Mouse (Mus musculus): ENCODE measurements around the gene Comt. TPM values are rescaled to one million over a fixed set of nuclear protein-coding genes. Genes with fewer than 3 reads are reported as not detected.
A peak's percentile ranks its signal among the peaks of the same experiment; 100 is the strongest.

Comt gene
- polyA plus RNA-seq, 1 experiment from 2014 or later: 90.1 TPM

DNA sequence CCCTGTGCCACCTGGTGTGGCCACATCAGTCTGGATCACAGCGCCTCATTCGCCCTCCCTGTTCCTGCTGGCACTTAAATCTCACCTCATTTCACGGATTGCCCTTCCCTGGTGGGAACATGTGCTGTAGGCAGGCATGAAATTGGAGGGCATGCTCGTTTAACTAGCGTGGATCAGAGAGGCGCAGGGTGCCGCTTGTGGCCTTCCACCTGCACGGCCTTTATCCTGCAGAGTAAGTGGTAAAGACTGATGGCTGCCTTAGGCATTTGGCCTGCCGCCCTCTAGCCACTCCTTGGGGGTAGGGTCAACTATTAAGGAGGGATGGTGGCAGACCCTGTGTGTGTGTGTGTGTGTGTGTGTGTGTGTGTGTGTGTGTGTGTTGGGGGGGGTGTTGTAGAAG, 35.4 kb upstream of the Comt start:
- Histone ChIP-seq H3K27ac (ENCODE audit: low read depth, low read length) (no peak overlapping the region), H3K27me3 (ENCODE audit: control insufficient read depth, insufficient read depth, low read length) (no peaks in the 10 kb centered on the region; the same call in 1 of the 2 replicates), H3K9me3 (replicated peaks; ENCODE audit: control insufficient read depth, low read length) (no peaks in the 10 kb centered on the region), H3K9ac (ENCODE audit: low read depth, low read length) (no peak overlapping the region), H3K36me3 (ENCODE audit: control insufficient read depth, insufficient read depth, low read length) (no peaks in the 10 kb centered on the region), H3K4me1 (ENCODE audit: control insufficient read depth, insufficient read depth, low read length) (peaks cover 20% of the 10 kb centered on the region), H3K4me2 (no peak overlapping the region), H3K4me3 (ENCODE audit: low read depth, low read length) (no peak overlapping the region)
- WGBS (ENCODE audit: insufficient replicate concordance): 77% methylated on average over 9 of the region's 9 CpGs
- no peak for ATAC-seq (replicated peaks; ENCODE audit: insufficient number of reproducible peaks, low FRiP score, low TSS enrichment)

DNA sequence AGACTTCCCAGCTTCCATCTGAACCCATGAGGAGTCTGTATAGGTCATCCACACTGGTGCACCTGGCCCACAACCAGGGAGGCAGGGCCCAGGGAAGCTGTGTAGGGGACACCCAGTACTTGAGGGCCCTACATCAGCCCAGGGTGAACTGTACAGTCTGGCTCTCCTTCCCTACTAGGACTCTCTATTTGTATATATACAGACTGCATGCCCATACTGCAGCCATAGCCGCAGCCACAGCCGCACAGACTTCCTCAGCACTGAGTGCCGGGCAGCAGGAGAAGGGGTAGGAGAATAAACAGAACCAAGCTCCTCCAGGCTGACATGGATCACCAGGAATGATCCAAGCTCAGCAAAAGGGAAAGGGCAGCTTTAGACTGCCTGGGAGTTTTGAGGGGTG, 34.2 kb upstream of the Comt start:
- no peak for ATAC-seq (replicated peaks; ENCODE audit: insufficient number of reproducible peaks, low FRiP score, low TSS enrichment)
- no peak overlapping the region for H3K27ac ChIP-seq (ENCODE audit: low read depth, low read length)
- WGBS (ENCODE audit: insufficient replicate concordance): 80% methylated on average over 3 of the region's 3 CpGs
- 0 out of 2 replicates have a peak, but pooled peaks cover 2% of the 10 kb centered on the region for H3K36me3 ChIP-seq (ENCODE audit: control insufficient read depth, insufficient read depth, low read length)
- no peak overlapping the region for H3K9ac ChIP-seq (ENCODE audit: low read depth, low read length)
- peaks cover 20% of the 10 kb centered on the region for H3K4me1 ChIP-seq (ENCODE audit: control insufficient read depth, insufficient read depth, low read length)
- H3K4me2 ChIP-seq: no peak overlapping the region
- no peaks in the 10 kb centered on the region; the same call in 1 of the 2 replicates for H3K27me3 ChIP-seq (ENCODE audit: control insufficient read depth, insufficient read depth, low read length)
- H3K4me3 ChIP-seq (ENCODE audit: low read depth, low read length): no peak overlapping the region
- H3K9me3 ChIP-seq (replicated peaks; ENCODE audit: control insufficient read depth, low read length): no peaks in the 10 kb centered on the region

GRCm38 (mm10) chr16:18459955-18460370, 33.3 kb upstream of the Comt start:
- Histone ChIP-seq H3K27me3 (ENCODE audit: control insufficient read depth, insufficient read depth, low read length) (no peaks in the 10 kb centered on the region; the same call in 1 of the 2 replicates), H3K9me3 (replicated peaks; ENCODE audit: control insufficient read depth, low read length) (no peaks in the 10 kb centered on the region), H3K4me3 (ENCODE audit: low read depth, low read length) (peak overlapping the region; percentile 16; the same call in 1 of the 2 replicates), H3K4me2 (peak overlapping the region; percentile 58), H3K9ac (ENCODE audit: low read depth, low read length) (no peak overlapping the region), H3K27ac (ENCODE audit: low read depth, low read length) (0 out of 2 replicates have a peak overlapping the region, but pooled peaks have one; percentile 15), H3K4me1 (ENCODE audit: control insufficient read depth, insufficient read depth, low read length) (peaks cover 20% of the 10 kb centered on the region), H3K36me3 (ENCODE audit: control insufficient read depth, insufficient read depth, low read length) (0 out of 2 replicates have a peak, but pooled peaks cover 2% of the 10 kb centered on the region)
- WGBS (ENCODE audit: insufficient replicate concordance): 4% methylated on average over 11 of the region's 11 CpGs
- ATAC-seq (replicated peaks; ENCODE audit: insufficient number of reproducible peaks, low FRiP score, low TSS enrichment): peak; percentile 55

DNA sequence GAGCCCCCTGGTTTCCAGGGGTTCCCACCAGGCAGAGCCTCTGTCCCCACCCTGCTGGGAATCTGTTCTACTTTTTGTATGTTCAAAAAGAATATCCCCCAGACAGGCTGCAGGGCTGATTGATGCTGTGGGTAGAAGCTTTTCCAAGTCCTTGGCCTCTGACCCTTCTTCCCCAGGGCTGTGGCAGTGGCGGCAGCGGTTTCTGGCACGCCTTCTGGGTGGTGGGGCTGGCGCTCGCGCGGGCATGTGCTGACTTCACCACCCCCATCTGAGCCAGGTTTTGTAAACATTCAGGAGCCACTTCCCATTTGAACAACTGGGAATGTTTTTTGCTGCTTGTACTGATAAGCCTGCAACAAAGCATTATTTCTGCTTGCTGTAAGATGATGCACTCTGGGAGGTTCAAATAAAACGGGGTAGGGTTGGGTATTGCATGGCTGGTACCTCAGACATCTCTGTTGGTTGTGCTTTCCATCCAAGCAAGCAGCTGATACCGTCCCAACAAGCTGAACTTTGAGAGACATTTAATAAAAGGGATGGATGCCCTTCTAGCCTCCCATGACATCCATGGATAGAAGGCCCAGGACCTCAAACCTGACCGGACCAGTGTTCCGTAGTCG, 32.8 kb upstream of the Comt start:
- Histone ChIP-seq H3K27me3 (ENCODE audit: control insufficient read depth, insufficient read depth, low read length) (no peaks in the 10 kb centered on the region; the same call in 1 of the 2 replicates), H3K36me3 (ENCODE audit: control insufficient read depth, insufficient read depth, low read length) (0 out of 2 replicates have a peak, but pooled peaks cover 2% of the 10 kb centered on the region), H3K9me3 (replicated peaks; ENCODE audit: control insufficient read depth, low read length) (no peaks in the 10 kb centered on the region), H3K4me2 (peak overlapping the region; percentile 58), H3K9ac (ENCODE audit: low read depth, low read length) (0 out of 2 replicates have a peak overlapping the region, but pooled peaks have one; percentile 34), H3K27ac (ENCODE audit: low read depth, low read length) (0 out of 2 replicates have a peak overlapping the region, but pooled peaks have one; percentile 15), H3K4me3 (ENCODE audit: low read depth, low read length) (peak overlapping the region; percentile 16; the same call in 1 of the 2 replicates), H3K4me1 (ENCODE audit: control insufficient read depth, insufficient read depth, low read length) (peaks cover 20% of the 10 kb centered on the region)
- 17% methylated on average over 12 of the region's 12 CpGs for WGBS (ENCODE audit: insufficient replicate concordance)
- no peak; the same call in 1 of the 2 replicates for ATAC-seq (replicated peaks; ENCODE audit: insufficient number of reproducible peaks, low FRiP score, low TSS enrichment)

- no peak overlapping the region for H3K27ac ChIP-seq (ENCODE audit: low read depth, low read length)
- H3K4me2 ChIP-seq: no peak overlapping the region
- no peak overlapping the region for H3K4me3 ChIP-seq (ENCODE audit: low read depth, low read length)
- H3K9ac ChIP-seq (ENCODE audit: low read depth, low read length): no peak overlapping the region
- 0 out of 2 replicates have a peak, but pooled peaks cover 2% of the 10 kb centered on the region for H3K36me3 ChIP-seq (ENCODE audit: control insufficient read depth, insufficient read depth, low read length)
- H3K27me3 ChIP-seq (ENCODE audit: control insufficient read depth, insufficient read depth, low read length): no peaks in the 10 kb centered on the region; the same call in 1 of the 2 replicates
- H3K4me1 ChIP-seq (ENCODE audit: control insufficient read depth, insufficient read depth, low read length): peaks cover 21% of the 10 kb centered on the region
- H3K9me3 ChIP-seq (replicated peaks; ENCODE audit: control insufficient read depth, low read length): no peaks in the 10 kb centered on the region
- ATAC-seq (replicated peaks; ENCODE audit: insufficient number of reproducible peaks, low FRiP score, low TSS enrichment): no peak
Measured at GRCm38 (mm10) chr16:18458661-18459060, 32.0 kb upstream of the Comt start.

DNA sequence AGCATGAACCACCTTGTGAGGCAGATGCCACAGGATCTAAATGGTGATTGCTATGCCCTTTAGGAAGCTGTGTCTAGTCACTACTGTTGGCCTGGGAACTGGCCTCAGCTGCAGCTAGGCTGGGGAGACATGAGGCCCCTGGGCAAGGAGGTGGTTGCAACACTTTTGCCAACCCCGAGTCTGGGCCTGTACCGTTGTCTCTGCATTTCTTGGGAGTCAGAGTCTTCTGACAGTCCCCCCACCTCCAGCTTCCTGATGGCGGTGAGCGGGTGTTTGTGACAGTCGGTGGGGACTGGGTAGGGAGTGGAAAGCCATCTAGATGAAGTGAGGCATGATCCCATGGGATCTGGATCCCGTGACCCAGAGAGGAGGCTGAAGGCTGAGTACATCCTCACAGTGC, 28.8 kb upstream of the Comt start:
- H3K27me3 ChIP-seq (ENCODE audit: control insufficient read depth, insufficient read depth, low read length): no peaks in the 10 kb centered on the region; the same call in 1 of the 2 replicates
- no peak overlapping the region for H3K9ac ChIP-seq (ENCODE audit: low read depth, low read length)
- 0 out of 2 replicates have a peak, but pooled peaks cover 2% of the 10 kb centered on the region for H3K36me3 ChIP-seq (ENCODE audit: control insufficient read depth, insufficient read depth, low read length)
- peaks cover 24% of the 10 kb centered on the region for H3K4me1 ChIP-seq (ENCODE audit: control insufficient read depth, insufficient read depth, low read length)
- H3K9me3 ChIP-seq (replicated peaks; ENCODE audit: control insufficient read depth, low read length): no peaks in the 10 kb centered on the region
- no peak for ATAC-seq (replicated peaks; ENCODE audit: insufficient number of reproducible peaks, low FRiP score, low TSS enrichment)
- 83% methylated on average over 6 of the region's 6 CpGs for WGBS (ENCODE audit: insufficient replicate concordance)
- no peak overlapping the region for H3K4me2 ChIP-seq
- no peak overlapping the region for H3K27ac ChIP-seq (ENCODE audit: low read depth, low read length)
- no peak overlapping the region for H3K4me3 ChIP-seq (ENCODE audit: low read depth, low read length)

DNA sequence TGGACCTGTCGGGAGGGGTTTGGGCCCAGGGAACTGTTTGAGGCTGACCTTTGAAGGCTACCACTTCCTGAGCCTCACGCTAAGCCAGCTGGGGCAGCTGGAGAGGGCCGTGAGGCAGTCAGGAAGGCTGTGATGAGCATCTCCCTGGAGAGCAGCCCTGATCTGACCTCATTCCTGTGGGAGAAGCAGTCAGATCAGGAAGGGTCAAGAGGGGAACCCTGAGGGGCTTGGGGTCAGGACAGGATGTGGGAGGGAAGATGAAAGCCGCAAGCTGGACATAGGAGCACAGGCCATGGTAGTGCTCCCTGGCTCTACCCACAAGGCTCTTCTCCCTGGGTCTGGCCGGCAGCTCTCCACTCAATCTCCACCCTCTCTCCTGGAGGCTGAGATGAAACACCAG, 27.2 kb upstream of the Comt start:
- no peak for ATAC-seq (replicated peaks; ENCODE audit: insufficient number of reproducible peaks, low FRiP score, low TSS enrichment)
- no peaks in the 10 kb centered on the region for H3K9me3 ChIP-seq (replicated peaks; ENCODE audit: control insufficient read depth, low read length)
- H3K9ac ChIP-seq (ENCODE audit: low read depth, low read length): no peak overlapping the region
- H3K27me3 ChIP-seq (ENCODE audit: control insufficient read depth, insufficient read depth, low read length): no peaks in the 10 kb centered on the region
- no peak overlapping the region for H3K27ac ChIP-seq (ENCODE audit: low read depth, low read length)
- H3K4me1 ChIP-seq (ENCODE audit: control insufficient read depth, insufficient read depth, low read length): peaks cover 10% of the 10 kb centered on the region
- H3K36me3 ChIP-seq (ENCODE audit: control insufficient read depth, insufficient read depth, low read length): 0 out of 2 replicates have a peak, but pooled peaks cover 2% of the 10 kb centered on the region
- no peak overlapping the region for H3K4me2 ChIP-seq
- 33% methylated on average over 5 of the region's 5 CpGs for WGBS (ENCODE audit: insufficient replicate concordance)
- H3K4me3 ChIP-seq (ENCODE audit: low read depth, low read length): no peak overlapping the region

- H3K4me1 ChIP-seq (ENCODE audit: control insufficient read depth, insufficient read depth, low read length): peaks cover 15% of the 10 kb centered on the region
- H3K27ac ChIP-seq (ENCODE audit: low read depth, low read length): no peak overlapping the region
- 82% methylated on average over 8 of the region's 8 CpGs for WGBS (ENCODE audit: insufficient replicate concordance)
- no peaks in the 10 kb centered on the region for H3K27me3 ChIP-seq (ENCODE audit: control insufficient read depth, insufficient read depth, low read length)
- H3K9me3 ChIP-seq (replicated peaks; ENCODE audit: control insufficient read depth, low read length): no peaks in the 10 kb centered on the region
- H3K9ac ChIP-seq (ENCODE audit: low read depth, low read length): no peak overlapping the region
- no peak for ATAC-seq (replicated peaks; ENCODE audit: insufficient number of reproducible peaks, low FRiP score, low TSS enrichment)
- H3K4me3 ChIP-seq (ENCODE audit: low read depth, low read length): no peak overlapping the region
- H3K36me3 ChIP-seq (ENCODE audit: control insufficient read depth, insufficient read depth, low read length): 0 out of 2 replicates have a peak, but pooled peaks cover 2% of the 10 kb centered on the region
- no peak overlapping the region for H3K4me2 ChIP-seq
Measured at GRCm38 (mm10) chr16:18452361-18452862, 25.8 kb upstream of the Comt start.

Measured in heart, embryonic 11.5 days (tissue).